Mouse (Mus musculus) lung, embryonic 16.5 days (tissue): ENCODE measurements around the gene Cnpy2. TPM values are rescaled to one million over a fixed set of nuclear protein-coding genes. Genes with fewer than 3 reads are reported as not detected.

Experiments used
- ATAC-seq: fragments of 200-750 bp; cut with Nextera tagmentation; 2 replicates; pipeline ENCODE4 v1.8.0; 2017; ENCODE audit warnings: low read depth, mild to moderate bottlenecking, moderate library complexity
- H3K27ac ChIP-seq: fragments of 300-500 bp; sonication (generic); 2 replicates; pipeline ENCODE4 v1.5.1; 2014; ENCODE audit warnings: mild to moderate bottlenecking, control low read depth, low read length
- H3K27me3 ChIP-seq: fragments of 300-500 bp; sonication (generic); 2 replicates; pipeline ENCODE4 v1.6.1; 2014; ENCODE audit warnings: low read depth, low read length, mixed read lengths; ENCODE audit not compliant: control insufficient read depth, insufficient read depth
- H3K36me3 ChIP-seq: fragments of 300-500 bp; sonication (generic); 2 replicates; pipeline ENCODE4 v1.6.1; 2014; ENCODE audit warnings: low read length; ENCODE audit not compliant: control insufficient read depth, insufficient read depth
- H3K4me1 ChIP-seq: fragments of 300-500 bp; sonication (generic); replicated peaks from 2 replicates; pipeline ENCODE4 v1.6.1; 2014; ENCODE audit warnings: low read length, mixed read lengths; ENCODE audit not compliant: control insufficient read depth, insufficient read depth
- H3K4me2 ChIP-seq: fragments of 300-500 bp; sonication (generic); 2 replicates; pipeline ENCODE4 v1.6.1; 2014; ENCODE audit warnings: low read depth, low read length, control low read depth
- H3K4me3 ChIP-seq: fragments of 300-500 bp; sonication (generic); 2 replicates; pipeline ENCODE4 v1.5.1; 2014; ENCODE audit warnings: mild to moderate bottlenecking, low read length, control low read depth
- H3K9ac ChIP-seq: fragments of 300-500 bp; sonication (generic); 2 replicates; pipeline ENCODE4 v1.6.1; 2014; ENCODE audit warnings: low read length, control low read depth
- H3K9me3 ChIP-seq: fragments of 300-500 bp; sonication (generic); 2 replicates; pipeline ENCODE4 v1.6.1; 2016; ENCODE audit warnings: low read length; ENCODE audit not compliant: control insufficient read depth
- WGBS: fragments of 180-500 bp; shearing (Covaris S2); extraction: QIAGEN DNeasy Blood & Tissue Kit; methylation state at CpG from one replicate; pipeline ENCODE4 v1.1.7; 2014; 5-methylcytosine and 5-hydroxymethylcytosine counted together
- polyA plus RNA-seq: library from polyadenylated mRNA; unstranded; fragments of >200 nt; fragmentation: Nextera tagmentation; extraction: Ambion mirVana; gene quantifications from 2 replicates; pipeline ENCODE4 v1.2.1, GENCODE M21; 2015

Cnpy2 gene
- polyA plus RNA-seq, 1 experiment from 2014 or later, result 326 TPM

DNA sequence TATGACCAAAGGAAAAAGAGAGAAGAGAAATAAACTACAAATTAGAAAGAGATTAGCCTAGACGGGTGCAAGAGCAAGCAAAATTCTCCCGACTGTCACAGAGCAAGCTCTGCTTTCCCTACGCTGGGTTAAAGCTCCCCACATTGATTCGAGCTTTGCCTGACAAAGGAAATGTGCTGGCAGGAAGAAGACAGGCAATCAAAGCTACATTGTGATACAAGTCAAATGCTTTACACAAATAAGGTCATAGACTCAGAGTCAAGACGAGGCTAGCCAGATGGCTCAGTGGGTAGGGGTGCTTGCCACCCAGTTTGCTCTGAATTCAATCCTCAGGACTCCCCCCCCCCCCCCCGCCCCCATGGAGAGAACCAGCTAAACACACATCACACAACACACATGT, 47.8 kb downstream of the Cnpy2 start:
- peaks cover 14% of the 10 kb centered on the region for H3K4me1 ChIP-seq
- ATAC-seq, result no peak
- no peak overlapping the region for H3K9ac ChIP-seq
- 64% methylated on average over 5 of the region's 6 CpGs for WGBS
- H3K9me3 ChIP-seq, result no peaks in the 10 kb centered on the region
- H3K4me2 ChIP-seq, result no peak overlapping the region
- no peaks in the 10 kb centered on the region for H3K36me3 ChIP-seq
- H3K27me3 ChIP-seq, result no peaks in the 10 kb centered on the region
- no peak overlapping the region for H3K4me3 ChIP-seq
- H3K27ac ChIP-seq, result no peak overlapping the region

DNA sequence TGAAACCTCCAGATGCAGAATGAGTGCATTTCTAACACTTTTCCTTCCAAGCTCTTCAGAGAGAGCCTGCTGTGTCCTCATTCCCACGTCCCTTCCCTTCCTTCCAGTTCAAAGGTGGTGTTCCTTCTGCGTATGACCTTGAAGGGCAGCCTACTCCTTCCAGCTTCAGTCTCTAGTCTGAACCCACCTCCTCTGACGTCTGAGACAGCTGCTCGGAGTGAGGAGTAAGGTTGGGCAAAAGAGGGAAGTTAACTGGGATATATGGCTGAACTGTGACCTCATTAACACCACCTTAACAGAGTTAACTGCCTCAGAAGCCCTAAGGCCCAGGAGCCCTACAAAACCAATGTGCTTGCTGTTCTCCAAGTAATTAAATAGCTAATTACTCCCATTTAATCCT, 48.3 kb downstream of the Cnpy2 start:
- 53% methylated on average over 4 of the region's 4 CpGs for WGBS
- Histone ChIP-seq H3K9ac (no peak overlapping the region), H3K4me3 (no peak overlapping the region), H3K9me3 (no peaks in the 10 kb centered on the region), H3K36me3 (no peaks in the 10 kb centered on the region), H3K4me2 (no peak overlapping the region), H3K4me1 (peaks cover 14% of the 10 kb centered on the region), H3K27ac (no peak overlapping the region), H3K27me3 (no peaks in the 10 kb centered on the region)
- no peak for ATAC-seq

DNA sequence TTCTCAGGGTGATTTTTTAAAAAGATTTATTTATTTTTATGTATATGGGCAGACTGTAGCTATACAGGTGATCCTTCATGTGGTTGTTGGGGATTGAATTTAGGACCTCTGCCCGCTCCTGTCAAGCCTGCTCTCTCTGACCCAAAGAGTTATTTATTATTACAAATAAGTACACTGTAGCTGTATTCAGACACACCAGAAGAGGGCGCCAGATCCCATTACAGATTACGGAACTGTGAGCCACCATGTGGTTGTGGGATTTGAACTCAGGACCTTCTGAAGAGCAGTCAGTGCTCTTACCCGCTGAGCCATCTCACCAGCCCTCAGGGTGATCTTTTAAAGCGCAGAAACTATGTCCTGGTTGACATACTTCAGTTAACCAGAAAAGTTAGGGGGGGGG, 49.9 kb downstream of the Cnpy2 start:
- no peak for ATAC-seq
- no peaks in the 10 kb centered on the region for H3K36me3 ChIP-seq
- H3K4me1 ChIP-seq, result peaks cover 20% of the 10 kb centered on the region
- no peaks in the 10 kb centered on the region for H3K27me3 ChIP-seq
- WGBS, result 71% methylated on average over 5 of the region's 5 CpGs
- no peak overlapping the region for H3K9ac ChIP-seq
- no peaks in the 10 kb centered on the region for H3K9me3 ChIP-seq
- no peak overlapping the region for H3K27ac ChIP-seq
- no peak overlapping the region for H3K4me2 ChIP-seq
- no peak overlapping the region for H3K4me3 ChIP-seq

DNA sequence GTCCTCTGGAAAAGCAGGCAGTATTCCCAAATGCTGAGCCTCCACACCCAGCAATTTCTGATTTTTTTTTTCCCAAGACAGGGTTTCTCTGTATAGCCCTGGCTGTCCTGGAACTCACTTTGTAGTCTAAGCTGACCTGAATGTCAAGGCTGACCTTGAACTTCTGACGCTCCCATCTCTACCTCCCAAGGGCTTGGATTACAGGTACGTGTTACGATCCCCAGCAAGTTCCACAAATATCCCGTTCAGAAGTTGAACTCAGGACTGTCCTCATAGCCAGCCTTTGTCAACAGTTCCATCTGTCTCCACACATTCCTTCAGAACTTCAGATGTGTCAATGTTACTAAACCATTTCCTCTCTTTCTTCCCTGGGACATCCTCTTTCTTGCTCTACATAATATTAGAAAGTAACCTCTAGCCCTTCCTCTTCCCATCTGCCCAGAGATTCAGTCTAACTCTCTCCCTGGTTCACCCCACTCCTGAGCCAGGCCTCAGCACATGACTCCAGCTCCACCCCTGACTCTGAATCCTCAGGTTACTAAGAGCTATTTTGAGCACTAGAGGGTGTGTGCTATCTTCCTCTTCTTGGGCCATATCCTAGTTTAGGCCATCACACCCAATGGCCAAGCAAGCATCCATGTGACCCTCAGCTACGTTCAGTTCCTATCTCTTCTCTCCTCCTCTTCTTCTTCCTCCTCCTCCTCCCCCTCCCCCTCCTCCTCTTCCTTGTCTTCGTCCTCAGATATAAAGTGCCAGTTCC, 50.9 kb downstream of the Cnpy2 start:
- no peak overlapping the region for H3K4me2 ChIP-seq
- no peak overlapping the region for H3K9ac ChIP-seq
- WGBS, result 64% methylated on average over 6 of the region's 6 CpGs
- no peaks in the 10 kb centered on the region for H3K27me3 ChIP-seq
- no peak for ATAC-seq
- H3K4me3 ChIP-seq, result no peak overlapping the region
- peaks cover 16% of the 10 kb centered on the region for H3K4me1 ChIP-seq
- no peak overlapping the region for H3K27ac ChIP-seq
- H3K9me3 ChIP-seq, result no peaks in the 10 kb centered on the region
- no peaks in the 10 kb centered on the region for H3K36me3 ChIP-seq

DNA sequence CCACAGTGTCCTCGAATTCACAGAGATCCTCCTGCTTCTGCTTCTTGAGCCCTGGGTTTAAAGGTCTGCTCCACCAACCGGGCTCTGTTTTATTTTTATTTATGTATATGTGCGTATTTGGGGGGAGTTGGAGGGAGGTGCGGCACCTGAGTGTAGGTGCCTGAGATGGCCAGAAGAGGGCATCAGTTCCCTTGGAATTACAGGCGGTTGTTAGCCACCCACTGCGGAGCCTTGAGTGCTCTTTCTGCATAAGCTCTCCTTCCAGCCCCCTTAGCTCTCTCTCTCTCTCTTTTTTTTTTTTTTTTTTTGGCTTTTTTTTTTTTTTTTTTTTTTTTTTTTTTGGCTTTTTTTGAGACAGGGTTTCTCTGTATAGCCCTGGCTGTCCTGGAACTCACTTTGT, 52.1 kb downstream of the Cnpy2 start:
- H3K27ac ChIP-seq, result no peak overlapping the region
- no peak overlapping the region for H3K9ac ChIP-seq
- H3K4me3 ChIP-seq, result no peak overlapping the region
- H3K4me2 ChIP-seq, result no peak overlapping the region
- peaks cover 8% of the 10 kb centered on the region for H3K36me3 ChIP-seq
- ATAC-seq, result no peak
- no peaks in the 10 kb centered on the region for H3K27me3 ChIP-seq
- no peaks in the 10 kb centered on the region for H3K9me3 ChIP-seq
- 73% methylated on average over 6 of the region's 6 CpGs for WGBS
- peaks cover 21% of the 10 kb centered on the region for H3K4me1 ChIP-seq

DNA sequence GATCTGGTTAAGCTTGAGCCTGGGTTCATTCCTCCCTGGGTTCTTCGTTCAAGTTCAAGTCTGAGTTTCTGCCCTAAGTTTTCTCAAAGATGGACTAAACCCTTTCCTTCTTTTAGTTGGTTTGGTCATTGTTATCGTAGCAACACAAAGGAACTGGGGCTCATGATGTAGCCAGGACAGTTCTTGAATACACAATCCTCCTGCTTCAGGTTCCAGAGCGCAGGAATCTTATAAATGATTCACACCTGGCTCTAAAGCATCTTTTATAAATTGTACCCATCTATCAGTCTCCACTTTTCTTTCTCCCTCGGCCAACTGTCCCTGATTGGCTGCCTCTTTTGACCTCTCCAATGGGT, 53.8 kb downstream of the Cnpy2 start:
- H3K27me3 ChIP-seq, result no peaks in the 10 kb centered on the region
- H3K4me3 ChIP-seq, result peak overlapping the region; percentile 93
- peaks cover 23% of the 10 kb centered on the region for H3K36me3 ChIP-seq
- peaks cover 19% of the 10 kb centered on the region for H3K4me1 ChIP-seq
- H3K27ac ChIP-seq, result peak overlapping the region; percentile 92
- peak overlapping the region; percentile 97 for H3K9ac ChIP-seq
- ATAC-seq, result no peak
- H3K4me2 ChIP-seq, result peak overlapping the region; percentile 62
- no peaks in the 10 kb centered on the region for H3K9me3 ChIP-seq
- WGBS, result 45% methylated on average over 4 of the region's 4 CpGs

DNA sequence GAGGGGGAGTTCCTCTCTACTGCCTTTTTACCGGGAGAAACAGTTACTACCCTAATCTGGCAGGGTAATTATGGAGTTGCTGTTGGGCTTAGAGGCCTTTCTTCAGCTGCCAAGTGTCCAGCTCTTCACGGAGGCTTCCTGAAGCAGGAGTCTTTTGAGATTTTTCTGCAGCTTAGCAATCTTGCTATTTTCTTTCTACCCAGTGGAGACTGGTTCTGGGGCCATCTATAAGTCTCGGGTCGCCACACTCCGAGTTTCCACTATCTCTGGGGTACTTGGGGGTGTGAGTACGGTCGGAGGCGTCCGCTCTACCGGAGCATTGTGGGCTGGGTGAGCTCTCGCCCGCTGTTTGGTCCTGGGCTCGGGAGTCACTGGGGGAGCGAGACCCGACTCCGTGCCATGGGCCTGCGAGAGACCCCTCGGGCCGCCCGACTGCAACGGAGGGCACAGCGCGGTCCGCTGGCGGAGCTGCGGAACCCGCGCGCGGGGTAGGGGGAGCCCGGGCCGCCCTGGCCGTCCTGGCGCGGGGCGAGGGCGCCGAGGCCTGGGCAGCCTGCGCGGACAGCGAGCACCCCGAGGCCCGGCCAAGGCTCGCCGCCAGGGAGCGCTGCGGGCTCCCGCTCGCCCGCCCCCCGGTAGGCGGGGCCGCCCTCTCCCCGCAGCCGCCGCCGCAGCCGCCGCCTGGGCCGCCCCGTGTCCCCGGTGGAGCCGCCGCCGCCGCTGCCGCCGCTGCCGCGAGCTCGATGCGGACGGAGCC, 54.4 kb downstream of the Cnpy2 start, which contains the start of gene Ankrd52:
Gene Ankrd52 (plus strand): TSS at position 661 of the 757 bp plus-strand sequence.
- H3K4me1 ChIP-seq, result peaks cover 19% of the 10 kb centered on the region
- H3K36me3 ChIP-seq, result peaks cover 26% of the 10 kb centered on the region
- H3K27ac ChIP-seq, result peak within 1 kb of the TSS; percentile 92
- under 1% methylated on average over 48 of the region's 73 CpGs for WGBS
- peak within 1 kb of the TSS; percentile 93 for H3K4me3 ChIP-seq
- H3K4me2 ChIP-seq, result peak within 1 kb of the TSS; percentile 62
- ATAC-seq, result peak; percentile 96
- no peaks in the 10 kb centered on the region for H3K9me3 ChIP-seq
- peak within 1 kb of the TSS; percentile 97 for H3K9ac ChIP-seq
- H3K27me3 ChIP-seq, result no peaks in the 10 kb centered on the region

Other genes starting within 250 kb of the Cnpy2 start
- gene Atp5b, start 239.2 kb upstream of the Cnpy2 start, polyA plus RNA-seq, result 2,116 and 2,117 TPM in 2 replicates
- gene Baz2a, start 230.9 kb upstream of the Cnpy2 start, polyA plus RNA-seq, result 10.2 and 11.4 TPM in 2 replicates
- 37.4 and 40.7 TPM in 2 replicates for gene Rbms2, start 142.2 kb upstream of the Cnpy2 start, polyA plus RNA-seq
- 1.6 and 1.7 TPM in 2 replicates for gene Gls2, start 128.0 kb upstream of the Cnpy2 start, polyA plus RNA-seq
- gene Spryd4, start 110.7 kb upstream of the Cnpy2 start, polyA plus RNA-seq, result 24.1 and 24.5 TPM in 2 replicates
- not detected in 2 replicates for gene Mip, start 96.6 kb upstream of the Cnpy2 start, polyA plus RNA-seq
- 52.1 and 58.4 TPM in 2 replicates for gene Timeless, start 90.4 kb upstream of the Cnpy2 start, polyA plus RNA-seq
- 0.14 and 0.63 TPM in 2 replicates for gene Apon, start 68.4 kb upstream of the Cnpy2 start, polyA plus RNA-seq
- 0.43 and 2.6 TPM in 2 replicates for gene Apof, start 53.8 kb upstream of the Cnpy2 start, polyA plus RNA-seq
- gene Stat2, start 51.9 kb upstream of the Cnpy2 start, polyA plus RNA-seq, result 12.3 and 13.1 TPM in 2 replicates
- 0.34 and 0.38 TPM in 2 replicates for gene Il23a, start 23.7 kb upstream of the Cnpy2 start, polyA plus RNA-seq
- gene Pan2, start 19.1 kb upstream of the Cnpy2 start, polyA plus RNA-seq, result 38.7 and 39.8 TPM in 2 replicates
- 171 TPM in 2 replicates for gene Cs, start 15.3 kb downstream of the Cnpy2 start, polyA plus RNA-seq
- gene Coq10a, start 46.5 kb downstream of the Cnpy2 start, polyA plus RNA-seq, result 3.7 and 4.6 TPM in 2 replicates
- 8.4 and 9.6 TPM in 2 replicates for gene Ankrd52, start 54.7 kb downstream of the Cnpy2 start, polyA plus RNA-seq
- gene Slc39a5, start 78.8 kb downstream of the Cnpy2 start, polyA plus RNA-seq, result 0.13 and 1.0 TPM in 2 replicates
- gene Nabp2, start 89.0 kb downstream of the Cnpy2 start, polyA plus RNA-seq, result 67.7 and 74.5 TPM in 2 replicates
- gene Rnf41, start 89.2 kb downstream of the Cnpy2 start, polyA plus RNA-seq, result 41.4 and 42.7 TPM in 2 replicates
- 71.3 and 76.4 TPM in 2 replicates for gene Smarcc2, start 136.8 kb downstream of the Cnpy2 start, polyA plus RNA-seq
- 1,564 and 1,684 TPM in 2 replicates for gene Myl6, start 171.7 kb downstream of the Cnpy2 start, polyA plus RNA-seq
- 3.5 and 5.1 TPM in 2 replicates for gene Myl6b, start 176.2 kb downstream of the Cnpy2 start, polyA plus RNA-seq
- 32.5 and 34.4 TPM in 2 replicates for gene Esyt1, start 203.4 kb downstream of the Cnpy2 start, polyA plus RNA-seq
- 10.9 and 11.9 TPM in 2 replicates for gene Zc3h10, start 225.3 kb downstream of the Cnpy2 start, polyA plus RNA-seq
- gene Rpl41, start 226.8 kb downstream of the Cnpy2 start, polyA plus RNA-seq, result 4,142 and 4,423 TPM in 2 replicates
- 161 and 167 TPM in 2 replicates for gene Pa2g4, start 243.5 kb downstream of the Cnpy2 start, polyA plus RNA-seq